Comparison of ENCODE assay signal across 11 mouse cellular contexts in genomic region chr4:151880044-151880690, GRCm38 (mm10). TPM values are rescaled to one million over a fixed set of nuclear protein-coding genes. Genes with fewer than 3 reads are reported as not detected.
A peak's percentile ranks its signal among the peaks of the same experiment; 100 is the strongest.
DNase-seq lines count a peak whose midpoint lies in the region; TF ChIP-seq lines count a peak whose summit lies in the region.
"Had no signal": no experiment of that assay in that cellular context is flagged by ENCODE, and none has a peak within 500 bp of the region (broad histone marks: within the 10 kb centered on the region; RNA-seq: fewer than 3 reads in every experiment).

No protein-coding gene starts in this region.

- H3K4me2 ChIP-seq in CH12.LX (ENCODE audit: insufficient read depth, low read depth, poor library complexity, severe bottlenecking), result no peak overlapping the region
- H3K4me2 ChIP-seq: embryonic facial prominence, embryonic 13.5 days; heart, embryonic 12.5 days; intestine, embryonic 15.5 days; limb, embryonic 12.5 days had no signal

- peak; percentile 57 for TF ChIP-seq CTCF in layer of hippocampus, adult 2 months (conservative IDR thresholded peaks at IDR 0.05)
- no peak; a peak in 1 of 4 replicates for TF ChIP-seq CTCF in CH12.LX (conservative IDR thresholded peaks at IDR 0.05 in 1 of 2, IDR thresholded peaks at IDR 0.05 in 1 of 2; ENCODE audit: low read depth in 2 of 2, low read length in 2 of 2)

- no peak overlapping the region for H3K4me3 ChIP-seq in layer of hippocampus, adult 2 months
- H3K4me3 ChIP-seq in CH12.LX (replicated peaks in 1 of 3; ENCODE audit: low read depth in 2 of 3, low read length in 2 of 3, poor library complexity in 1 of 3), result no peak overlapping the region
- H3K4me3 ChIP-seq: embryonic facial prominence, embryonic 13.5 days; heart, embryonic 12.5 days; intestine, embryonic 15.5 days; limb, embryonic 12.5 days had no signal

- H3K9me3 ChIP-seq in CH12.LX (replicated peaks; ENCODE audit: low read length), result peaks cover 10% of the 10 kb centered on the region
- H3K9me3 ChIP-seq: embryonic facial prominence, embryonic 13.5 days; limb, embryonic 12.5 days had no signal

- no peaks in the 10 kb centered on the region for H3K36me3 ChIP-seq in CH12.LX (replicated peaks in 1 of 2; ENCODE audit: control insufficient read depth in 1 of 2, insufficient read depth in 1 of 2, low read length in 1 of 2)
- H3K36me3 ChIP-seq: embryonic facial prominence, embryonic 13.5 days; heart, embryonic 12.5 days; intestine, embryonic 15.5 days; limb, embryonic 12.5 days had no signal

- no peak for TF ChIP-seq POLR2A in CH12.LX (IDR thresholded peaks at IDR 0.05; ENCODE audit: low read depth, low read length)

- no peak overlapping the region for H3K27ac ChIP-seq in layer of hippocampus, adult 2 months
- H3K27ac ChIP-seq in CH12.LX (ENCODE audit: insufficient read depth, low read depth), result no peak overlapping the region
- H3K27ac ChIP-seq: embryonic facial prominence, embryonic 13.5 days; intestine, embryonic 15.5 days; limb, embryonic 12.5 days had no signal

- dilution Hi-C loops in CH12.LX (cut with MboI; ENCODE audit: extremely low pct_ligation_motif_present, extremely low pct_unique_long_range_greater_than_20kb, low sequenced_read_pairs), result no loop called here

- in situ Hi-C loops in CH12.LX (cut with MboI; ENCODE audit: low pct_ligation_motif_present, low pct_unique_long_range_greater_than_20kb, low sequenced_read_pairs), result loop anchor here (25.0 kb wide), 2 partner anchors 93 to 718 kb away; no protein-coding TSS in a partner anchor

- peaks cover 41% of the 10 kb centered on the region for H3K27me3 ChIP-seq in CH12.LX (replicated peaks)

- H3K79me2 ChIP-seq in CH12.LX (replicated peaks; ENCODE audit: control insufficient read depth, extremely low read depth, insufficient read depth, poor library complexity, severe bottlenecking), result no peaks in the 10 kb centered on the region

- TF ChIP-seq EP300 in CH12.LX (IDR thresholded peaks at IDR 0.05; ENCODE audit: low read length), result no peak

- no peaks in the 10 kb centered on the region for H3K4me1 ChIP-seq in CH12.LX (ENCODE audit: control insufficient read depth in 1 of 2, insufficient read depth in 2 of 2)
- H3K4me1 ChIP-seq: embryonic facial prominence, embryonic 13.5 days; intestine, embryonic 15.5 days; limb, embryonic 12.5 days had no signal

- peak; percentile 38 for TF ChIP-seq RAD21 in CH12.LX (IDR thresholded peaks at IDR 0.05; ENCODE audit: low read depth, low read length)

- no peak for DNase-seq in layer of hippocampus, adult 2 months (ENCODE audit: low spot score in 2 of 2)
- DNase-seq in layer of hippocampus, adult 9-10 months (ENCODE audit: low spot score), result no peak
- DNase-seq in CH12.LX (ENCODE audit: extremely low read depth) (peak; percentile 19), MEL-GATA-1-ER (ENCODE audit: extremely low read depth, low read depth) (peak; percentile 45)
- peak; percentile 43 for DNase-seq in induced T-regulatory cell, adult 2 months (ENCODE audit: low read depth)
- no peak for DNase-seq in right cerebral cortex, adult 2 months (ENCODE audit: low spot score in 2 of 2)
- no peak for DNase-seq in layer of hippocampus, postnatal 36 days

- no peak overlapping the region for H3K9ac ChIP-seq in CH12.LX (ENCODE audit: insufficient read depth, low read depth)
- H3K9ac ChIP-seq: embryonic facial prominence, embryonic 13.5 days; heart, embryonic 12.5 days; intestine, embryonic 15.5 days; limb, embryonic 12.5 days had no signal

TF ChIP-seq in CH12.LX, 34 proteins besides CTCF, POLR2A, EP300 and RAD21:
- TF ChIP-seq NELFE (IDR thresholded peaks at IDR 0.05; ENCODE audit: low read depth, low read length), result no peak
- TF ChIP-seq JUN (IDR thresholded peaks at IDR 0.05; ENCODE audit: insufficient read depth, low read depth, low read length), result no peak
- no peak for TF ChIP-seq E2F4 (IDR thresholded peaks at IDR 0.05; ENCODE audit: insufficient replicate concordance, low read depth, low read length)
- TF ChIP-seq HCFC1 (IDR thresholded peaks at IDR 0.05; ENCODE audit: low read depth, low read length), result no peak
- no peak for TF ChIP-seq MXI1 (IDR thresholded peaks at IDR 0.05; ENCODE audit: low read depth, low read length)
- TF ChIP-seq ZKSCAN1 (IDR thresholded peaks at IDR 0.05; ENCODE audit: borderline replicate concordance, low read depth, low read length), result no peak
- no peak for TF ChIP-seq ETS1 (conservative IDR thresholded peaks at IDR 0.05; ENCODE audit: low read depth, low read length)
- TF ChIP-seq MAFK (IDR thresholded peaks at IDR 0.05; ENCODE audit: insufficient replicate concordance, low read length), result no peak
- no peak for TF ChIP-seq MAZ (IDR thresholded peaks at IDR 0.05; ENCODE audit: low read depth, low read length)
- no peak for TF ChIP-seq ZNF384 (IDR thresholded peaks at IDR 0.05; ENCODE audit: low read depth, low read length)
- no peak for TF ChIP-seq POLR2AphosphoS2 (IDR thresholded peaks at IDR 0.05; ENCODE audit: low read depth, low read length)
- no peak for TF ChIP-seq TBP (conservative IDR thresholded peaks at IDR 0.05; ENCODE audit: low read depth, low read length)
- no peak for TF ChIP-seq SMC3 (IDR thresholded peaks at IDR 0.05; ENCODE audit: low read depth, low read length)
- no peak for TF ChIP-seq RCOR1 (conservative IDR thresholded peaks at IDR 0.05; ENCODE audit: low read depth, low read length)
- TF ChIP-seq GABPA (IDR thresholded peaks at IDR 0.05; ENCODE audit: insufficient replicate concordance, low read depth, low read length), result no peak
- no peak for TF ChIP-seq CHD1 (IDR thresholded peaks at IDR 0.05; ENCODE audit: low read depth, low read length)
- no peak for TF ChIP-seq CHD2 (IDR thresholded peaks at IDR 0.05; ENCODE audit: low read length)
- no peak for TF ChIP-seq IRF4 (IDR thresholded peaks at IDR 0.05; ENCODE audit: low read depth, low read length)
- TF ChIP-seq JUND (conservative IDR thresholded peaks at IDR 0.05; ENCODE audit: low read depth, low read length), result no peak

RNA-seq across cellular contexts. Expression of gene Camta1, which starts 18.5 kb away (rescaled TPM):
- 100 to 1,000 TPM; 275 to 294 TPM for total RNA-seq in layer of hippocampus, adult 2 months (2021)
- total RNA-seq in CH12.LX (2012; rRNA removed) (9.8 and 9.9 TPM in 2 replicates), CH12.LX (2014; rRNA removed) (15.3 and 21.3 TPM in 2 replicates)
- 27.2 and 32.5 TPM in 2 replicates for polyA plus RNA-seq in CH12.LX (2012; ENCODE audit: insufficient read length, low read depth)
- 100 to 1,000 TPM; 279 to 294 TPM for total RNA-seq in layer of hippocampus, postnatal 36 days (2021)

RNA-seq across cellular contexts. Expression of gene Dnajc11, which starts 53.3 kb away (rescaled TPM):
- 10 to 100 TPM; 68.2 to 69.1 TPM for total RNA-seq in layer of hippocampus, adult 2 months (2021)
- total RNA-seq in CH12.LX (2012; rRNA removed) (63.5 and 81.2 TPM in 2 replicates), CH12.LX (2014; rRNA removed) (73.7 and 75.6 TPM in 2 replicates)
- 102 and 133 TPM in 2 replicates for polyA plus RNA-seq in CH12.LX (2012; ENCODE audit: insufficient read length, low read depth)
- 10 to 100 TPM; 62.0 to 63.1 TPM for total RNA-seq in layer of hippocampus, postnatal 36 days (2021)

Comparison
In these comparisons a context has a peak if more than half of its experiments do, and no peak if none do; other contexts are left out.
1. DNase-seq: peak in CH12.LX (single experiment), MEL-GATA-1-ER (single experiment) and induced T-regulatory cell, adult 2 months (single experiment); none in layer of hippocampus, adult 2 months (0 of 2), layer of hippocampus, adult 9-10 months (single experiment), right cerebral cortex, adult 2 months (0 of 2) and layer of hippocampus, postnatal 36 days (0 of 2).
2. RNA of gene Camta1, which starts 18.5 kb away (total RNA-seq): 275 to 294 TPM in layer of hippocampus, adult 2 months and 279 to 294 TPM in layer of hippocampus, postnatal 36 days; 9.8 to 21.3 TPM in CH12.LX; every median in the first group is over 10 times any median in the second.